Mouse (Mus musculus): Measurements from ENCODE around the gene Shcbp1l.
"Not testable (repeated sequence)": the region's sequence is repeated elsewhere in the genome, so short reads cannot be mapped to it uniquely, and the experiment has no call there.

DNA sequence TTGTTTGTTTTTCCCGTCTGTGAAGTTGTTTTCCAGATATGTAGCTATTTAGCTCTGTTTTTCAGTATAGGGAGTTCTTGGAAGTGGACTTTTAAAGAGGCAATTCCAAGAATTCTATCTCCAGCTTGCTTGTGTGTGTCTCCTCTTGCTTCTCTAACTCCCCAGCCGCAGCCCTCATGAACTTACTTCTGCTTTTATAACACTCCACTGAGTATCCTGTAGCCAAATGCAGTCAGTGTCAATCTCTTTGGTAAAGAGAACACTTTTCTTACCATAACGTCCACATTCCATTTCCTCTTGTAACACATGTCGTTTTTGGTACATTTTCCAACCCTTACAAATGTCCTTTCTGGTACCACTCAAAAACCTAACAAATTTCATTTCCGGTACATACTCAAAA is 9.2 kb upstream of the Shcbp1l start:
- not testable (repeated sequence) for TF ChIP-seq TAL1, GATA1 (IDR thresholded peaks at IDR 0.05; ENCODE audit: low read length)
